Mouse (Mus musculus) CD4-positive, CD25-positive, alpha-beta regulatory T cell, adult 9 weeks (primary cell): ENCODE measurements around the gene Sf1. TPM values are rescaled to one million over a fixed set of nuclear protein-coding genes. Genes with fewer than 3 reads are reported as not detected.

Source experiments
- polyA plus RNA-seq: library from polyadenylated mRNA; unstranded; fragments of 100-300 nt; shearing (Covaris generic); gene quantifications from one replicate; pipeline ENCODE4 v1.2.1, GENCODE M21; 2017

The Sf1 gene
- polyA plus RNA-seq: 158 TPM

GRCm38 (mm10) chr19:6363411-6364240 is at the start of gene Sf1:
Gene Sf1, plus strand, starts transcription at chr19:6363690.

GRCm38 (mm10) chr19:6334673-6335457 is 28.6 kb upstream of the Sf1 start, which contains the start of gene Men1:
Gene Men1, plus strand, starts transcription at chr19:6334979.

GRCm38 (mm10) chr19:6340524-6341452 is 22.7 kb upstream of the Sf1 start, which contains the start of gene Map4k2:
Gene Map4k2, plus strand, starts transcription at chr19:6341135.

GRCm38 (mm10) chr19:6384128-6384527 is 20.6 kb downstream of the Sf1 start, which contains the start of gene Pygm:
Gene Pygm, plus strand, starts transcription at chr19:6384399.

GRCm38 (mm10) chr19:6399285-6400095 is 36.0 kb downstream of the Sf1 start, which contains the start of gene Rasgrp2:
Gene Rasgrp2, plus strand, starts transcription at chr19:6399340.

GRCm38 (mm10) chr19:6418233-6418879 is 54.9 kb downstream of the Sf1 start, which contains the start of gene Nrxn2:
Gene Nrxn2, plus strand, starts transcription at chr19:6418731.

Other genes with a start within 250 kb of the Sf1 start
- 1.5 TPM for gene Sac3d1, start 245.0 kb upstream of the Sf1 start, polyA plus RNA-seq
- gene Snx15, start 235.4 kb upstream of the Sf1 start, polyA plus RNA-seq: 42.8 TPM
- gene Batf2, start 222.7 kb upstream of the Sf1 start, polyA plus RNA-seq: not detected
- gene Arl2, start 222.1 kb upstream of the Sf1 start, polyA plus RNA-seq: 28.6 TPM
- gene Majin, start 179.3 kb upstream of the Sf1 start, polyA plus RNA-seq: not detected
- gene Gpha2, start 137.3 kb upstream of the Sf1 start, polyA plus RNA-seq: not detected
- gene Ppp2r5b, start 127.8 kb upstream of the Sf1 start, polyA plus RNA-seq: 6.7 TPM
- 42.5 TPM for gene Atg2a, start 122.0 kb upstream of the Sf1 start, polyA plus RNA-seq
- 8.5 TPM for gene Ehd1, start 87.0 kb upstream of the Sf1 start, polyA plus RNA-seq
- 0.10 TPM for gene Cdc42bpg, start 57.2 kb upstream of the Sf1 start, polyA plus RNA-seq
- 58.3 TPM for gene Men1, start 28.7 kb upstream of the Sf1 start, polyA plus RNA-seq
- gene Map4k2, start 22.6 kb upstream of the Sf1 start, polyA plus RNA-seq: 104 TPM
- gene Pygm, start 20.7 kb downstream of the Sf1 start, polyA plus RNA-seq: 8.2 TPM
- gene Rasgrp2, start 35.6 kb downstream of the Sf1 start, polyA plus RNA-seq: 112 TPM
- gene Nrxn2, start 55.0 kb downstream of the Sf1 start, polyA plus RNA-seq: not detected
- not detected for gene Slc22a12, start 179.3 kb downstream of the Sf1 start, polyA plus RNA-seq